Mouse (Mus musculus): ENCODE data around the gene Ahdc1.

- TF ChIP-seq GATA1 (IDR thresholded peaks at IDR 0.05; ENCODE audit: low read depth, low read length), result no peak
- TF ChIP-seq ZKSCAN1 (IDR thresholded peaks at IDR 0.05; ENCODE audit: low read depth, low read length), result no peak
- no peak for TF ChIP-seq USF2 (IDR thresholded peaks at IDR 0.05; ENCODE audit: borderline replicate concordance in 1 of 2, insufficient read depth in 1 of 2, low read depth in 1 of 2, low read length in 2 of 2)
- no peak for TF ChIP-seq POLR2A (IDR thresholded peaks at IDR 0.05; ENCODE audit: control insufficient read depth in 1 of 2, insufficient read depth in 1 of 2, low read depth in 1 of 2, low read length in 2 of 2, poor library complexity in 1 of 2)
- TF ChIP-seq USF1 (IDR thresholded peaks at IDR 0.05; ENCODE audit: low read depth, low read length), result no peak
- TF ChIP-seq CTCF (IDR thresholded peaks at IDR 0.05 in 2 of 3, conservative IDR thresholded peaks at IDR 0.05 in 1 of 3; ENCODE audit: control insufficient read depth in 1 of 3, insufficient read depth in 1 of 3, low read depth in 2 of 3, low read length in 3 of 3, poor library complexity in 1 of 3, severe bottlenecking in 1 of 3), result no peak
- no peak for TF ChIP-seq EP300 (IDR thresholded peaks at IDR 0.05; ENCODE audit: low read depth in 1 of 2, low read length in 2 of 2)
- no peak for TF ChIP-seq RAD21 (IDR thresholded peaks at IDR 0.05; ENCODE audit: low read depth, low read length)
- no peak for TF ChIP-seq ZC3H11A (IDR thresholded peaks at IDR 0.05; ENCODE audit: low read depth, low read length)
- TF ChIP-seq MAX (IDR thresholded peaks at IDR 0.05; ENCODE audit: low read length), result no peak
- TF ChIP-seq NRF1 (IDR thresholded peaks at IDR 0.05; ENCODE audit: insufficient read depth, low read depth, low read length, poor library complexity, severe bottlenecking), result no peak
- no peak for TF ChIP-seq E2F4 (IDR thresholded peaks at IDR 0.05; ENCODE audit: borderline replicate concordance, low read depth, low read length)
- no peak for TF ChIP-seq ZNF384 (IDR thresholded peaks at IDR 0.05; ENCODE audit: low read depth, low read length)
Observed at GRCm38 (mm10) chr4:132972101-132972500, 39.0 kb upstream of the Ahdc1 start.

Data from MEL (cell line).